9 mouse cellular contexts compared by ENCODE assay signal in genomic region chr4:102228953-102229586, GRCm38 (mm10).
DNase-seq lines count a peak whose midpoint lies in the region; ATAC-seq lines count a peak whose summit lies in the region.
"Had no signal": no experiment of that assay in that cellular context is flagged by ENCODE, and none has a peak within 500 bp of the region (broad histone marks: within the 10 kb centered on the region; RNA-seq: fewer than 3 reads in every experiment).

No protein-coding gene starts in this region.

- H3K36me3 ChIP-seq in hindbrain, embryonic 10.5 days, result no peaks in the 10 kb centered on the region
- no peaks in the 10 kb centered on the region for H3K36me3 ChIP-seq in hindbrain, embryonic 13.5 days
- H3K36me3 ChIP-seq in forebrain, embryonic 15.5 days, result no peaks in the 10 kb centered on the region
- H3K36me3 ChIP-seq in midbrain, embryonic 15.5 days (replicated peaks), result no peaks in the 10 kb centered on the region
- H3K36me3 ChIP-seq: limb, embryonic 13.5 days had no signal

- DNase-seq in hindbrain, embryonic 10.5 days (ENCODE audit: low spot score), result peak; percentile 44
- DNase-seq in A20 (ENCODE audit: low read depth, low spot score), result peak; percentile 26
- DNase-seq in brain, adult 2 months (ENCODE audit: low read depth, low spot score), result peak; percentile 87
- peak; percentile 45 for DNase-seq in layer of hippocampus, adult 9-11 months
- DNase-seq in c-Kit-positive CD71-positive TER-119-positive erythroid progenitor cells, embryonic 14.5 days (ENCODE audit: low spot score), result no peak

- H3K4me3 ChIP-seq in hindbrain, embryonic 10.5 days, result no peak overlapping the region
- H3K4me3 ChIP-seq in hindbrain, embryonic 13.5 days, result no peak overlapping the region
- H3K4me3 ChIP-seq in forebrain, embryonic 15.5 days, result no peak overlapping the region
- no peak overlapping the region for H3K4me3 ChIP-seq in midbrain, embryonic 15.5 days
- H3K4me3 ChIP-seq: limb, embryonic 13.5 days had no signal

- ATAC-seq in hindbrain, embryonic 13.5 days (ENCODE audit: low FRiP score), result no peak
- ATAC-seq in forebrain, embryonic 15.5 days (replicated peaks), result peak; percentile 69
- ATAC-seq in midbrain, embryonic 15.5 days (replicated peaks), result 0 out of 2 replicates have a peak, but pooled peaks have one; percentile 42

- no peak overlapping the region for H3K9ac ChIP-seq in hindbrain, embryonic 13.5 days
- no peak overlapping the region for H3K9ac ChIP-seq in forebrain, embryonic 15.5 days (replicated peaks)
- no peak overlapping the region for H3K9ac ChIP-seq in midbrain, embryonic 15.5 days
- H3K9ac ChIP-seq: limb, embryonic 13.5 days had no signal

- H3K27me3 ChIP-seq in hindbrain, embryonic 10.5 days (ENCODE audit: insufficient read depth, poor library complexity, severe bottlenecking), result no peaks in the 10 kb centered on the region
- no peaks in the 10 kb centered on the region for H3K27me3 ChIP-seq in hindbrain, embryonic 13.5 days
- no peaks in the 10 kb centered on the region for H3K27me3 ChIP-seq in forebrain, embryonic 15.5 days
- H3K27me3 ChIP-seq in midbrain, embryonic 15.5 days (replicated peaks), result no peaks in the 10 kb centered on the region

- 63% methylated on average over 7 of the region's 7 CpGs for WGBS in hindbrain, embryonic 10.5 days
- 63% methylated on average over 7 of the region's 7 CpGs for WGBS in hindbrain, embryonic 13.5 days
- WGBS in forebrain, embryonic 15.5 days, result 38% methylated on average over 7 of the region's 7 CpGs
- 48% methylated on average over 7 of the region's 7 CpGs for WGBS in midbrain, embryonic 15.5 days

- H3K4me1 ChIP-seq in hindbrain, embryonic 10.5 days (replicated peaks), result no peaks in the 10 kb centered on the region
- peaks cover 5% of the 10 kb centered on the region; the same call in 1 of the 2 replicates for H3K4me1 ChIP-seq in hindbrain, embryonic 13.5 days (replicated peaks)
- H3K4me1 ChIP-seq in forebrain, embryonic 15.5 days, result peaks cover 14% of the 10 kb centered on the region
- peaks cover 4% of the 10 kb centered on the region for H3K4me1 ChIP-seq in midbrain, embryonic 15.5 days
- H3K4me1 ChIP-seq: limb, embryonic 13.5 days had no signal

- no peaks in the 10 kb centered on the region for H3K9me3 ChIP-seq in hindbrain, embryonic 10.5 days
- no peaks in the 10 kb centered on the region for H3K9me3 ChIP-seq in hindbrain, embryonic 13.5 days
- H3K9me3 ChIP-seq in forebrain, embryonic 15.5 days, result no peaks in the 10 kb centered on the region
- H3K9me3 ChIP-seq in midbrain, embryonic 15.5 days, result no peaks in the 10 kb centered on the region
- H3K9me3 ChIP-seq: limb, embryonic 13.5 days had no signal

- no peak overlapping the region for H3K4me2 ChIP-seq in hindbrain, embryonic 13.5 days
- H3K4me2 ChIP-seq in forebrain, embryonic 15.5 days (replicated peaks), result no peak overlapping the region
- no peak overlapping the region for H3K4me2 ChIP-seq in midbrain, embryonic 15.5 days
- H3K4me2 ChIP-seq: limb, embryonic 13.5 days had no signal

- no peak overlapping the region for H3K27ac ChIP-seq in hindbrain, embryonic 10.5 days
- H3K27ac ChIP-seq in hindbrain, embryonic 13.5 days, result no peak overlapping the region
- peak overlapping the region; percentile 53 for H3K27ac ChIP-seq in forebrain, embryonic 15.5 days (replicated peaks)
- no peak overlapping the region for H3K27ac ChIP-seq in midbrain, embryonic 15.5 days
- H3K27ac ChIP-seq: limb, embryonic 13.5 days had no signal
